Mouse (Mus musculus) kidney, adult 18-20 months (tissue): Measurements from ENCODE around the gene Gm20708.

Source experiments
- DNase-seq: peaks from one replicate; pipeline ENCODE4 v3.0.0; 2021

Gene Gm20708

GRCm38 (mm10) chr11:117834086-117834485, 24.6 kb downstream of the Gm20708 start:
- peak; percentile 78 for DNase-seq

- DNase-seq, result peak; percentile 54
Measured at GRCm38 (mm10) chr11:117836306-117836705, 26.8 kb downstream of the Gm20708 start.

- DNase-seq, result peak; percentile 54
Measured at GRCm38 (mm10) chr11:117838572-117838971, 29.1 kb downstream of the Gm20708 start.

GRCm38 (mm10) chr11:117839021-117839420, 29.6 kb downstream of the Gm20708 start:
- no peak for DNase-seq

- no peak for DNase-seq
Measured at GRCm38 (mm10) chr11:117840910-117841309, 31.4 kb downstream of the Gm20708 start.

GRCm38 (mm10) chr11:117843434-117843833, 34.0 kb downstream of the Gm20708 start:
- DNase-seq, result no peak

GRCm38 (mm10) chr11:117844997-117845396, 35.5 kb downstream of the Gm20708 start:
- DNase-seq, result peak; percentile 56

- DNase-seq, result no peak
Measured at GRCm38 (mm10) chr11:117845651-117846050, 36.2 kb downstream of the Gm20708 start.

- peak; percentile 73 for DNase-seq
Measured at GRCm38 (mm10) chr11:117846640-117847039, 37.2 kb downstream of the Gm20708 start.

- no peak for DNase-seq
Measured at GRCm38 (mm10) chr11:117847593-117848215, 38.2 kb downstream of the Gm20708 start.

- no peak for DNase-seq
Measured at GRCm38 (mm10) chr11:117848271-117848984, 39.0 kb downstream of the Gm20708 start.

- DNase-seq, result peak; percentile 97
Measured at GRCm38 (mm10) chr11:117848985-117849671, 39.7 kb downstream of the Gm20708 start, which contains the start of gene Birc5. Birc5 (plus strand) TSS chr11:117849251.

- no peak for DNase-seq
Measured at GRCm38 (mm10) chr11:117852875-117853274, 43.4 kb downstream of the Gm20708 start.

- DNase-seq, result no peak
Measured at GRCm38 (mm10) chr11:117854241-117854640, 44.8 kb downstream of the Gm20708 start.

GRCm38 (mm10) chr11:117855360-117855759, 45.9 kb downstream of the Gm20708 start:
- DNase-seq, result no peak

- DNase-seq, result no peak
Measured at GRCm38 (mm10) chr11:117855975-117856374, 46.5 kb downstream of the Gm20708 start.

- DNase-seq, result no peak
Measured at GRCm38 (mm10) chr11:117857462-117857861, 48.0 kb downstream of the Gm20708 start.

GRCm38 (mm10) chr11:117858392-117858791, 48.9 kb downstream of the Gm20708 start:
- DNase-seq, result no peak

- DNase-seq, result no peak
Measured at GRCm38 (mm10) chr11:117860601-117861000, 51.1 kb downstream of the Gm20708 start, which contains the start of gene Tmem235. Tmem235 (plus strand) TSS chr11:117860752.

GRCm38 (mm10) chr11:117863174-117863856, 53.8 kb downstream of the Gm20708 start:
- DNase-seq, result peak; percentile 60

- DNase-seq, result no peak
Measured at GRCm38 (mm10) chr11:117864805-117865204, 55.3 kb downstream of the Gm20708 start.

GRCm38 (mm10) chr11:117865988-117866387, 56.5 kb downstream of the Gm20708 start:
- DNase-seq, result peak; percentile 47
